Mouse (Mus musculus) liver, embryonic 12.5 days (tissue): ENCODE measurements at regions not wholly inside any gene's neighbourhood (a gene's known extent, or its start where the extent isn't known, plus 50 kb on each side); places are given as distances from the start of the nearest gene placed in this dataset.

Experiments
- ATAC-seq: fragments of 200-750 bp; cut with Nextera tagmentation; 2 replicates; pipeline ENCODE4 v1.8.0; 2017; ENCODE audit warnings: moderate number of reproducible peaks, mild to moderate bottlenecking, moderate library complexity
- H3K27ac ChIP-seq: fragments of 300-500 bp; sonication (generic); 2 replicates; pipeline ENCODE4 v1.5.1; 2016; ENCODE audit warnings: mild to moderate bottlenecking
- H3K27me3 ChIP-seq: fragments of 300-500 bp; sonication (generic); replicated peaks from 2 replicates; pipeline ENCODE4 v1.6.1; 2016; ENCODE audit warnings: mild to moderate bottlenecking, moderate library complexity
- H3K36me3 ChIP-seq: fragments of 300-500 bp; sonication (generic); 2 replicates; pipeline ENCODE4 v1.6.1; 2016; ENCODE audit warnings: mild to moderate bottlenecking, moderate library complexity
- H3K4me1 ChIP-seq: fragments of 300-500 bp; sonication (generic); 2 replicates; pipeline ENCODE4 v1.6.1; 2016
- H3K4me2 ChIP-seq: fragments of 300-500 bp; sonication (generic); 2 replicates; pipeline ENCODE4 v1.6.1; 2016; ENCODE audit warnings: mild to moderate bottlenecking, moderate library complexity
- H3K4me3 ChIP-seq: fragments of 300-500 bp; sonication (generic); 2 replicates; pipeline ENCODE4 v1.5.1; 2016; ENCODE audit warnings: mild to moderate bottlenecking, moderate library complexity
- H3K9ac ChIP-seq: fragments of 300-500 bp; sonication (generic); 2 replicates; pipeline ENCODE4 v1.6.1; 2016; ENCODE audit warnings: mild to moderate bottlenecking, moderate library complexity
- H3K9me3 ChIP-seq: fragments of 300-500 bp; sonication (generic); replicated peaks from 2 replicates; pipeline ENCODE4 v1.6.1; 2016; ENCODE audit warnings: mild to moderate bottlenecking, moderate library complexity
- WGBS: fragments of 180-500 bp; shearing (Covaris S2); methylation state at CpG from one replicate; pipeline ENCODE4 v1.1.7; 2016; ENCODE audit not compliant: insufficient replicate concordance; 5-methylcytosine and 5-hydroxymethylcytosine counted together

- Histone ChIP-seq H3K4me1 (peaks cover 5% of the 10 kb centered on the region), H3K27me3 (no peaks in the 10 kb centered on the region), H3K9ac (no peak overlapping the region), H3K4me2 (no peak overlapping the region), H3K27ac (no peak overlapping the region), H3K9me3 (no peaks in the 10 kb centered on the region), H3K4me3 (no peak overlapping the region), H3K36me3 (no peaks in the 10 kb centered on the region)
- no peak for ATAC-seq
- 60% methylated on average over 6 of the region's 6 CpGs for WGBS
Measured at GRCm38 (mm10) chr2:148500235-148500936, 57.0 kb upstream of the Cd93 start.

GRCm38 (mm10) chr2:148497452-148498302 lies 54.3 kb upstream of the Cd93 start:
- Histone ChIP-seq H3K9ac (no peak overlapping the region), H3K4me2 (no peak overlapping the region), H3K27me3 (no peaks in the 10 kb centered on the region), H3K9me3 (no peaks in the 10 kb centered on the region), H3K36me3 (no peaks in the 10 kb centered on the region), H3K4me3 (no peak overlapping the region), H3K27ac (no peak overlapping the region), H3K4me1 (peaks cover 5% of the 10 kb centered on the region)
- ATAC-seq = no peak
- 54% methylated on average over 12 of the region's 12 CpGs for WGBS

GRCm38 (mm10) chr2:148496151-148497040 lies 53.0 kb upstream of the Cd93 start:
- Histone ChIP-seq H3K27me3 (no peaks in the 10 kb centered on the region), H3K9me3 (no peaks in the 10 kb centered on the region), H3K9ac (no peak overlapping the region), H3K4me1 (peaks cover 5% of the 10 kb centered on the region), H3K36me3 (no peaks in the 10 kb centered on the region), H3K4me3 (no peak overlapping the region), H3K4me2 (no peak overlapping the region), H3K27ac (no peak overlapping the region)
- 81% methylated on average over 6 of the region's 6 CpGs for WGBS
- ATAC-seq = no peak

GRCm38 (mm10) chr2:148495485-148495884 lies 52.1 kb upstream of the Cd93 start:
- peak; percentile 65 for ATAC-seq
- no peaks in the 10 kb centered on the region for H3K27me3 ChIP-seq
- peaks cover 6% of the 10 kb centered on the region for H3K4me1 ChIP-seq
- no peak overlapping the region for H3K4me2 ChIP-seq
- no peak overlapping the region for H3K4me3 ChIP-seq
- H3K9ac ChIP-seq = no peak overlapping the region
- H3K9me3 ChIP-seq = no peaks in the 10 kb centered on the region
- H3K36me3 ChIP-seq = no peaks in the 10 kb centered on the region
- 54% methylated on average over 3 of the region's 3 CpGs for WGBS
- no peak overlapping the region for H3K27ac ChIP-seq

- ATAC-seq = no peak
- H3K4me1 ChIP-seq = peaks cover 13% of the 10 kb centered on the region
- no peaks in the 10 kb centered on the region for H3K9me3 ChIP-seq
- H3K9ac ChIP-seq = no peak overlapping the region
- H3K27me3 ChIP-seq = no peaks in the 10 kb centered on the region
- no peak overlapping the region for H3K4me2 ChIP-seq
- no peak overlapping the region for H3K27ac ChIP-seq
- no peak overlapping the region for H3K4me3 ChIP-seq
- H3K36me3 ChIP-seq = no peaks in the 10 kb centered on the region
Measured at GRCm38 (mm10) chr2:148493281-148493680, 49.9 kb upstream of the Cd93 start.
